Mouse (Mus musculus) gastrocnemius, postnatal 10 days (tissue): ENCODE data around the gene Ptafr. TPM values are rescaled to one million over a fixed set of nuclear protein-coding genes. Genes with fewer than 3 reads are reported as not detected.

Experiments
- DNase-seq: peaks from one replicate; pipeline ENCODE4 v3.0.0; 2021; ENCODE audit warnings: mixed read lengths
- total RNA-seq, 2 experiments: library from RNA; stranded (reverse); gene quantifications; 2 replicates each; pipeline ENCODE4 v1.2.3; 2021

Gene Ptafr
- total RNA-seq, 2 experiments from 2014 or later, result 2.0 to 2.8 TPM

DNA sequence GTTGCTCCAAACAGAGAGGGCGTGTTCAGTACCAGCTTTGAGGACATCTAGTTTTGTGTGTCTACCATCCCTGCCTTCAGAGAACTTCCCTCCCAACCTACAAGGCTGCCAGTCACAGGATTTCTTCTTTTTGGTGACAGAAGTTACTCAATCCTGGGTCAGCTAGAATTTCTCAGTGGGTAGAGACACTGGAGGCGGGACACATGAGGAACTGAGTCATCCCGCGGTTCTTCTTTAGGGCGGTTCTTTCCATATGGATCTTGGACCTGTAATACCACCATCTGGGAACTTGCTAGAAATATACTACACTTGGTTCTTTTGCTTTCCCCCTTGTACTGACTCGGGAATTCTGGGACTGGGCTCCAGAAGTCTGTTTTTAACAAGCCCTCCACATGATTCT lies 54.0 kb downstream of the Ptafr start:
- DNase-seq, result no peak

DNA sequence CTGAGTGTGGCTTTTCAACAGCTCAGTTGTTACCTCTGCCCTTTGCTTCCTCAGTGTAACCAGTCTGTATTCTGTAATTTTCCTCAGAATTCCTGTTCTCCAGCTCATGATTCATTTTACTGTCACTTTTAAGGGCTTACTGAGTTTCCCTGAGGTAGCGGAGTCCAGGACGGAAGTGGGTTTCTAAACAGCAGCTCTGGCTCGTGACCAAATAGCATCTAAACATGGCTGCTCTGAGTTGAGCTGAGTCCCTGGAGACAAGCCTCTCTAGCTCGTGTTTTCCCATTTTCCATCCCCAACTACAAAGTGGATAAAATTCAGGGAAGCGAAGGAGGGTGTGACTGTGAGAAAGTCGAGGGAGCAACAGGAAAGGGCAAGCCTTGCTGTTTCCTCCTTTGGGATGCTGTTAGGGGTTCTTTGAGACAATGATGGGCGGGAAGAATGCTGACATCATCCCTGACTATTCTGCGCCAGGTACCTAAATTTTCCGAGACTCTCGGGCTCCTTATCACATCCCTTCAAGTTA lies 55.0 kb downstream of the Ptafr start:
- DNase-seq, result no peak

DNA sequence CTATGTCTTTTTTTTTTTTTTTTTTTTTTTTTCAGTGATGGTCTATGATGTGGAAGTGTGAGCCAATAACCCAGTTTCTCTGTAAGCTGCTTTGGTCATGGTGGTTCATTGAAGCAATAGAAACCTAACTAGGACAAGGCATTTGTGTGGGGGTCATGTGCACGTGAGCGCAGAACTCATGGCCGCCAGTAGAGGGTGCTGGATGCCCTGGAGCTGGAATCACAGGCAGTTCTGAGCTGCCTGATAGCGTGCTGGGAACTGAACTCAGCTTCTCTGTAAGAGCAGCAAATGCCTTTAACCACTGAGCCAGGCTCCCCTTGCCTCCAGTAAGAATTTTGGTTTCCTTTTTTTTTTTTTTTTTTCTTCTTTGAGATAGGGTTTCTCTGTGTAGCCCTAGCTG lies 56.3 kb downstream of the Ptafr start:
- no peak for DNase-seq

DNA sequence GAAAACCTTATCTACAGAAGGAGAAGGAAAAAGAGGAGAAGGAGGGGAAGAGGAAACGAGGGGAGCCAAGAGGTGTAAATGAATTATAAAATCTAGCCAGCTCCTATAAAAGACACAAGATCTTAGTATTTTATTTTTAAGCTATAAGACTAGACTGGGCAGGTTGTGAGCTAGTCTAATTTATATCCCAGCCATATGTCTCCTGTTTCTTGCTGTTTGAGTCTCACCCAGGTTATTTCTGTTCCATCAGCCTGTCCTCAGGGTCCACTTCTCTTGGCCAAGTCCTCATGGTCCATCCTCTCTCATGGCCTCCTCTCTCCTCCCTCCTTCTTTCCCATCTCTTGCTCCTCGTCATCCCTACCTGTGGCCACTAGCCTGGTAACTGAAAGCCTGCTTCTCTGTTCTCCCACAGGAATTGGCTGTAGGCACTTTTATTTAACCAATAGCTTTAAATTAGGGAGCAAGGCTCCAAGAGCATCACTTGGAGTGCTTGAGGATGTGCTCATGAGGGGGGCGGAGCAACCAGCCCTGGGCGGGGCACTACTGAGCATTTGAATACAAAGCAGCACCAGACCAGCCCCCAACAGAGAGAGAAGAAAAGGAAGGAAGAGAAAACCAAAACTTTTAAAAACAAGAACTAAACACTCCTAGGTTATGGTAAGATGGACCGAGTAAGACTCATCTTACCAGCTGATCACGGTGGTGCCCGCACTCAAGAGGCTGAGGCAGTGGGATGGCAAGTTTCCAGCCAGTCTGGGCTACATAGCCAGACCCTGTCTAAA lies 57.6 kb downstream of the Ptafr start:
- no peak for DNase-seq

DNA sequence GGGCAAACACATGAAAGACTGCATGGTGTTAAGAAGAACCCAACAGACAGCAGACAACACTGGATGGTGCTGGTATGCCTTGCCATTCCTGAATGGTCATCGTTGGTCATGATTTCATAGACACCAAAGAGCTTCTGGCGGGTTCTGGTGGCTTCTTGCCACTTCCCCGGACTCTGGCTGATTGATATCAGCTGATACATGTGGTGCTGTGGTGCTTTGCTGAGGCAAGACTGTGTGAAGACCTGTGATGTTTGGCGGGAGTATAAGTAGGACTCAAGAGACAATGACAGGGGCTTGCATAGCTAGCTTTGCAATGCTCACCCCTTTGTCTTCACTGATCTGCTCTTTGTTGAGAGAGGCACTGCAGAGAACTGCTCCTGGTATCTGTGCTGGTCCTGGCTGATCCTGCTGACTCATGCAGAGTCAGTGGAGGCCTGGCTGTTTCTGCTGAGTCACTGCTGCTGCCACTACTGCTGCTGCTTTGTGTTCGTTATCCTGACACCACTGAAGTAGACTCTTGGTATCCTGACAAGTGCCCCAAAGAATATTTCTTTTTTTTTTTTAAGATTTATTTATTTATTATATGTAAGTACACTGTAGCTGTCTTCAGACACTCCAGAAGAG lies 60.3 kb downstream of the Ptafr start:
- DNase-seq, result no peak

DNA sequence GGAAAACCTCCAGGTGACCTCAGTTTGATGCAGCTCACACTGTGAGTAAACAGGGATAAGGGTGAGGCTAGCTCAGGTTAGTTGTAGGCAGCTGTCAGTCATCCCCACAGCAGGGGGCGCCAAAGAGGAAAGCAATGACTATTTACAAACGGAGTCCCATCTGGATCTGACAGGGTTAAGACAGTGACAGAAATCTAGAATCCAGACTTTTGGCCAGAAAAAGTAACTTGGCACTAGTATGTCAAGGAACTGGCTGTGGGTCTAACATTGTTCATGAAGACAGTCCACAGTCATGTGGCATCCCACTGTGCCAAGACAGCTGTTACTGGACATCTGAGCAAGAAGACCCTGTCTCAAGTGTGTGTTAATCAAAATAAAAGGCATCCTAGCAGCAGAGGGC lies 65.0 kb downstream of the Ptafr start:
- DNase-seq, result peak; percentile 65

Other genes starting within 250 kb of the Ptafr start
- gene Trnau1ap, start 234.5 kb upstream of the Ptafr start, total RNA-seq, result 10 to 100 TPM; 16.1 to 21.2 TPM
- gene Rcc1, start 210.5 kb upstream of the Ptafr start, total RNA-seq, result 10 to 100 TPM; 13.4 to 18.6 TPM
- 10 to 100 TPM; 16.3 to 18.4 TPM for gene Phactr4, start 141.6 kb upstream of the Ptafr start, total RNA-seq
- gene Med18, start 100.1 kb upstream of the Ptafr start, total RNA-seq, result 1 to 10 TPM; 5.1 to 6.5 TPM
- gene Sesn2, start 53.6 kb upstream of the Ptafr start, total RNA-seq, result 1 to 10 TPM; 2.2 to 2.6 TPM
- gene Atpif1, start 30.4 kb upstream of the Ptafr start, total RNA-seq, result 100 to 1,000 TPM; 115 to 139 TPM
- 10 to 100 TPM; 70.0 to 74.9 TPM for gene Dnajc8, start 28.5 kb upstream of the Ptafr start, total RNA-seq
- gene Eya3, start 74.9 kb downstream of the Ptafr start, total RNA-seq, result 10 to 100 TPM; 13.5 to 16.8 TPM
- gene Xkr8, start 168.5 kb downstream of the Ptafr start, total RNA-seq, result 1 to 10 TPM; 2.3 to 2.6 TPM
- 1 to 10 TPM; 2.8 to 3.6 TPM for gene Smpdl3b, start 193.2 kb downstream of the Ptafr start, total RNA-seq
- 10 to 100 TPM; 16.2 to 16.8 TPM for gene Rpa2, start 204.3 kb downstream of the Ptafr start, total RNA-seq
- gene Themis2, start 232.3 kb downstream of the Ptafr start, total RNA-seq, result 1 to 10 TPM; 1.6 to 2.8 TPM